Mouse (Mus musculus) T-helper 1 cell (primary cell): ENCODE data around the gene Kcne4.
"Not testable (repeated sequence)": the region's sequence is repeated elsewhere in the genome, so short reads cannot be mapped to it uniquely, and the experiment has no call there.

ENCODE experiments used
- in situ Hi-C: fragments of 300-600 bp; cut with MboI, MseI; formaldehyde crosslinking; loops from one replicate; pipeline ENCODE4 v1.15.1; 2025; ENCODE audit warnings: high pct_unique_total_duplicates

Kcne4 gene

GRCm38 (mm10) chr1:78816639-78817038, at the start of gene Kcne4:
Gene Kcne4 (plus strand): TSS chr1:78816758.
- in situ Hi-C loops: no loop called here

GRCm38 (mm10) chr1:78781899-78782298, 34.7 kb upstream of the Kcne4 start:
- in situ Hi-C loops: no loop called here

- in situ Hi-C loops: not testable (repeated sequence)
These were observed 31.6 kb upstream of the Kcne4 start for GRCm38 (mm10) chr1:78784936-78785335.

GRCm38 (mm10) chr1:78789744-78790143, 26.8 kb upstream of the Kcne4 start:
- in situ Hi-C loops: no loop called here

GRCm38 (mm10) chr1:78807428-78807827, 9.1 kb upstream of the Kcne4 start:
- in situ Hi-C loops: no loop called here

GRCm38 (mm10) chr1:78809819-78810218, 6.7 kb upstream of the Kcne4 start:
- in situ Hi-C loops: no loop called here

GRCm38 (mm10) chr1:78810904-78811303, 5.7 kb upstream of the Kcne4 start:
- in situ Hi-C loops: no loop called here

GRCm38 (mm10) chr1:78811975-78812490, 4.5 kb upstream of the Kcne4 start:
- in situ Hi-C loops: no loop called here

- in situ Hi-C loops: no loop called here
These were observed 1.2 kb downstream of the Kcne4 start for GRCm38 (mm10) chr1:78817756-78818155.

GRCm38 (mm10) chr1:78818630-78819526, 2.3 kb downstream of the Kcne4 start:
- in situ Hi-C loops: no loop called here

- in situ Hi-C loops: no loop called here
These were observed 3.0 kb downstream of the Kcne4 start for GRCm38 (mm10) chr1:78819592-78819991.

GRCm38 (mm10) chr1:78820176-78820575, 3.6 kb downstream of the Kcne4 start:
- in situ Hi-C loops: no loop called here

- in situ Hi-C loops: no loop called here
These were observed 4.6 kb downstream of the Kcne4 start for GRCm38 (mm10) chr1:78821111-78821510.

- in situ Hi-C loops: no loop called here
These were observed 5.3 kb downstream of the Kcne4 start for GRCm38 (mm10) chr1:78821733-78822430.

- in situ Hi-C loops: no loop called here
These were observed 8.7 kb downstream of the Kcne4 start for GRCm38 (mm10) chr1:78825246-78825645.

- in situ Hi-C loops: no loop called here
These were observed 21.9 kb downstream of the Kcne4 start for GRCm38 (mm10) chr1:78838468-78838867.

GRCm38 (mm10) chr1:78840769-78841168, 24.2 kb downstream of the Kcne4 start:
- in situ Hi-C loops: no loop called here

- in situ Hi-C loops: no loop called here
These were observed 29.1 kb downstream of the Kcne4 start for GRCm38 (mm10) chr1:78845661-78846060.

- in situ Hi-C loops: no loop called here
These were observed 29.9 kb downstream of the Kcne4 start for GRCm38 (mm10) chr1:78846471-78846870.

- in situ Hi-C loops: no loop called here
These were observed 36.0 kb downstream of the Kcne4 start for GRCm38 (mm10) chr1:78852408-78853093.

- in situ Hi-C loops: no loop called here
These were observed 36.5 kb downstream of the Kcne4 start for GRCm38 (mm10) chr1:78853094-78853445.

- in situ Hi-C loops: no loop called here
These were observed 37.7 kb downstream of the Kcne4 start for GRCm38 (mm10) chr1:78854306-78854705.
